ENCODE assay signal across 23 mouse cellular contexts in the genomic region with DNA sequence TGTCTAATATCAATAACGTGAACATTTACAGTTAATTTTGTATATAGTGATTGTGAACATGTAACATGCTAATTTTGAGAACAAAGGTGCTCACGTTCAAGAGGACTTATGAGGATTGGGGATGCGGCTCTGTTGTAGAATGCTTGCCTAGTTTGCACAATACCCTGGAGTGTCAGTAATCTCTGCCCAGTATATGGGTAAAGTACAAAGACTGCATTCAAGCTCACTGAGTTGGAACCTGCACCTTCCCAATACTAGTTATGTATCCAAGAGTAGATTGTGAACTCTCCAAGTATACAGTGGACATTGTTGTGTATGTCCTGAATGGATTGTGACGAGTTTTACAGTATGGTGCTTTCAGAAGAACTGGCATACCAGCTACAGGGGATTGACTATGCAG.
"Had no signal": no experiment of that assay in that cellular context is flagged by ENCODE, and none has a peak within 500 bp of the region (broad histone marks: within the 10 kb centered on the region; RNA-seq: fewer than 3 reads in every experiment).

No protein-coding gene starts in this region.

- ATAC-seq: forebrain, postnatal 0 days; hindbrain, postnatal 0 days; intestine, embryonic 16.5 days had no signal

- H3K9me3 ChIP-seq: heart, embryonic 13.5 days; heart, embryonic 15.5 days; hindbrain, embryonic 13.5 days; hindbrain, embryonic 15.5 days; limb, embryonic 10.5 days; limb, embryonic 12.5 days; liver, embryonic 13.5 days; liver, embryonic 15.5 days had no signal

- H3K4me3 ChIP-seq: heart, adult 2 months; heart, embryonic 13.5 days; heart, embryonic 15.5 days; hindbrain, embryonic 13.5 days; hindbrain, embryonic 15.5 days; limb, embryonic 10.5 days; limb, embryonic 12.5 days; liver, embryonic 13.5 days; liver, embryonic 15.5 days had no signal

- H3K27me3 ChIP-seq: heart, embryonic 13.5 days; heart, embryonic 15.5 days; hindbrain, embryonic 13.5 days; hindbrain, embryonic 15.5 days; limb, embryonic 12.5 days; liver, embryonic 13.5 days; liver, embryonic 15.5 days had no signal

- H3K4me1 ChIP-seq: hindbrain, embryonic 13.5 days had no signal

- H3K36me3 ChIP-seq: heart, embryonic 13.5 days; heart, embryonic 15.5 days; hindbrain, embryonic 13.5 days; hindbrain, embryonic 15.5 days; limb, embryonic 10.5 days; limb, embryonic 12.5 days; liver, embryonic 13.5 days; liver, embryonic 15.5 days had no signal

- H3K9ac ChIP-seq: forebrain, postnatal 0 days; heart, embryonic 13.5 days; heart, embryonic 15.5 days; hindbrain, embryonic 13.5 days; hindbrain, embryonic 15.5 days; limb, embryonic 12.5 days; liver, embryonic 13.5 days; liver, embryonic 15.5 days had no signal

- H3K27ac ChIP-seq: heart, adult 2 months; heart, embryonic 15.5 days; hindbrain, embryonic 13.5 days; hindbrain, embryonic 15.5 days; hindbrain, postnatal 0 days; limb, embryonic 10.5 days; limb, embryonic 12.5 days; liver, embryonic 13.5 days; liver, embryonic 15.5 days had no signal

- DNase-seq: forebrain, postnatal 0 days; gastrocnemius, postnatal 14 days; gastrocnemius, postnatal 36 days; heart, adult 11 months; heart, adult 2 months; heart, postnatal 14 days; heart, postnatal 36 days; kidney, adult 11 months; kidney, postnatal 10 days; layer of hippocampus, adult 9-11 months; layer of hippocampus, postnatal 36 days; liver, embryonic 13.5 days had no signal

- H3K4me2 ChIP-seq: heart, embryonic 11.5 days; heart, embryonic 13.5 days; heart, embryonic 15.5 days; hindbrain, embryonic 13.5 days; hindbrain, embryonic 15.5 days; limb, embryonic 12.5 days; liver, embryonic 11.5 days; liver, embryonic 13.5 days; liver, embryonic 15.5 days had no signal
